Mouse (Mus musculus) layer of hippocampus, postnatal 25 days (tissue): ENCODE data around the gene Lcmt2. TPM values are rescaled to one million over a fixed set of nuclear protein-coding genes. Genes with fewer than 3 reads are reported as not detected.

Experiments used
- DNase-seq, 2 experiments: peaks; one replicate each; pipeline ENCODE4 v3.0.0; 2022; ENCODE audit warnings: mixed read lengths in 2 of 2, low spot score in 1 of 2; ENCODE audit errors: extremely low spot score in 1 of 2
- total RNA-seq, 2 experiments: library from RNA; stranded (reverse); gene quantifications; 2 replicates each; pipeline ENCODE4 v1.2.3; 2021

Gene Lcmt2
- 1 to 10 TPM; 7.7 to 9.2 TPM for total RNA-seq

DNA sequence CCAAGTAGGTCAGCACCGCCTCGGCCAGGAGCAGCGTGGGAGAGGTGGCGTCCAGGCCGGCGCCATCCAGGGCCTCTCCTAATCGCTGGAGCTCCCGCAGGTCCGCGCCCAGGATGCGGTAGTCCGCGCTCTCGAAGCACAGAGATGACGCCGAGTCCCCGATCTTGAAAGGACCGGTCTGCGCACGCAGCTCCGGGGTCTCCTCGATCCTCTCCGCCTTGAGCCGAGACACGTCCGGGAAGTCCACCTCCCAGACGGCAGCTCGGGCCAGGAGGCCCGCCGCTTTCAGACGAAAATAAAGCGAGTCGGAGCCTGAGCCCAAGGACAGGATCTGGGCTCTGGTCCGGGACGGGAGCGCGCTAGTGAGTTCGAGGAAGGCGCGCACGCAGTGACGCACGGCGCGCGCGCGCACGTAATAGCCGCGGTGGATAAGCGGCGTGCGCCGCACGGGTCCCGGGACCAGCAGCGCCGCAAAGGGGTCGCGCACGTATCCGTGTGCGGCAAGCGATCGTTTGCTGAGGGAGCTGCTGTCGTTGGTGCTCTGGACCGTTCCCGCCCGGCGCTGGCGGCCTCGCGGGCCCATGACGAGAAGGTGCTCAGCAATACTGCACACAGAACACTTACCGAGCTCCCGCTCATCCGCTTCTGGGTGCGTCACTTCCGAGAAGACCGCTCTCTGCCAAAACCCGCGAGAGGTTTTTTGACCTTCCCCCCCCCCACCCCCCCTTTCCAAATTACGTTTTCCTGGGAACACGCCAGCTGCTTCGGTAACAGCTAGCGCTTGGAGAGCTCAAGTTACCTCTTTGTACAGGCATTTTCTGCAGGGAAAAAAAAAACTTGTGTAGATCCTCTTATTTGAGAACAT lies at the start of gene Lcmt2, which contains the start of gene Adal:
Gene Lcmt2 (minus strand): TSS at position 636 of the 865 bp plus-strand sequence.
Gene Adal (plus strand): TSS at position 411 of the 865 bp plus-strand sequence.
- DNase-seq, result peak; percentile 84 to 94

DNA sequence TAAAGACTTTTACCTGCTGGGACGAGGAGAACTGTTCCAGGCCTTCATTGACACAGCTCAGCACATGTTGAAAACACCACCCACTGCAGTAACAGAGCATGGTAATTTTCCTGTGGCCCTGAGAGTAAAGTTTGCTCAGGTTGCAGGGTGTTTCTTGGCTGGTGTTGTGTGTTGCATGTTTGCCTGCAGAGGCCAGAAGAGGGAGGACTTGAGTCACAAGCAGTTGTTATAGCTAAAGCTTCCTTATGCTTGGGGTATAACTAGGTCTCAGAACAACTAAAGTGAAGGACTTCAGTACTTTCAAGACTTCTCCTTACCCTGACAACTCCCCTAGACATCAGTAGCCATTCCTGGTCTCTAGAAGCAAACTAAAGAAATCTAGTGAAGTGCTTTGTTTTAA lies 48.1 kb upstream of the Lcmt2 start:
- no peak for DNase-seq

DNA sequence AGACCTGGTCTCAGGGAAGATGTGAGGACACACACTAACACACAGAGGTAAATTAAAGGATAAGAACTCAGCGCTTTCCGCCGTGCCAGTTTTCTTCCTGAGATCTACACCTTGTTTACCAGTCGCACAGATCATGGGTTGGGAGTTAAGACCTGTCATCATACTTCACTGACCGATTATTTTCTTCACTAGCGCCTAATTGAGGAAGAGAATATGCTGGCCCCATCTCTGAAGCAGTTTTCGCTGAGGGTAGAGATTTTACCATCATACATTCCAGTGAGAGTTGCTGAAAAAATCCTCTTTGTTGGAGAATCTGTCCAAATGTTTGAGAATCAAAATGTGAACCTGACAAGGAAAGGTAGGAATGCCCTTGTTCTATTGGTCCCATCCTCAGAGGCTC lies 43.7 kb upstream of the Lcmt2 start:
- DNase-seq, result no peak

DNA sequence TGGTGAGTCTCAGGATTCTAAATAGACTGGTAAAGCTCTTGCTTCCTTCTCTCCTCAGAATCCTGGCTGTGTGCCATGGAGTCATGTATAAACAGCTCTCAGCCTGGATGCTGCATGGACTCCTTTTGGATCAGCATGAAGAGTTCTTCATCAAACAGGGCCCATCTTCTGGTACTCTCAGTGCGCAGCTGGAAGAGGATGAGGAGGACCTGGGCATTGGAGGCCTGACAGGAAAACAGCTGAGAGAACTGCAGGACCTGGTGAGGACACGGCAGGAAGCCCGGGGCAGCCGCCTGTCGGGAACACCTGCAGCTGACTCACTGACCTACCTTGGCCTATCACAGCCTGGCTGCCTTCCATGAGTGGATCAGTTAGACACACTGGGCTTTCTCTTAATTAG lies 43.0 kb upstream of the Lcmt2 start:
- no peak for DNase-seq

DNA sequence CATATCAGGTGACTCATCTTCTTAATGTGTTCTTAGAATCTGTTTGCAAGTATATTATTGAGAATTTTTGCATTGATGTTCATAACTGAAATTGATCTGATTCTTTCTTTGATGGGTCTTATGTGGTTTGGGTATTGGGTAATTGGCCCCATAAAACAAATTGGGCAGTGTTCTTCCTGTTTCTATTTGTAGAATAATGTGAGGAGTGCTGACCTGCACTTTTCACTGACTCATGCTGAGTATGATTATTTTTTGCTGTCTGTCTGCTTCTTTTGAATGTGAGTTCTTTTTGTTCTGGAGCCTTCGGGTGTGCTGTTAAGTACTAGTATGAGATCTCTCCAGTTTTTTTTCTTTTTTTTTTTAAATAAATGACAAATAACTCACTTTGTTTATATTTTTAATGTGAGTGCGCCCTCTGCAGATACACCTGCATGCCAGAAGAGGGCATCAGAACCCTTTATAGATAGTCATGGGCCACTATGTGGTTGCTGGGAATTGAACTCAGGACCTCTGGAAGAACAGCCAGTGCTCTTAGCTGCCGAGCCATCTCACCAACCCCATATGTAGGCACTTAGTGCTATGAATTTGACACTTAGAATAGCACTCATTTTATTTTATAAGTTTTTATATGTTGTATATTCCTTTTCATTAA lies 38.5 kb upstream of the Lcmt2 start:
- no peak for DNase-seq

DNA sequence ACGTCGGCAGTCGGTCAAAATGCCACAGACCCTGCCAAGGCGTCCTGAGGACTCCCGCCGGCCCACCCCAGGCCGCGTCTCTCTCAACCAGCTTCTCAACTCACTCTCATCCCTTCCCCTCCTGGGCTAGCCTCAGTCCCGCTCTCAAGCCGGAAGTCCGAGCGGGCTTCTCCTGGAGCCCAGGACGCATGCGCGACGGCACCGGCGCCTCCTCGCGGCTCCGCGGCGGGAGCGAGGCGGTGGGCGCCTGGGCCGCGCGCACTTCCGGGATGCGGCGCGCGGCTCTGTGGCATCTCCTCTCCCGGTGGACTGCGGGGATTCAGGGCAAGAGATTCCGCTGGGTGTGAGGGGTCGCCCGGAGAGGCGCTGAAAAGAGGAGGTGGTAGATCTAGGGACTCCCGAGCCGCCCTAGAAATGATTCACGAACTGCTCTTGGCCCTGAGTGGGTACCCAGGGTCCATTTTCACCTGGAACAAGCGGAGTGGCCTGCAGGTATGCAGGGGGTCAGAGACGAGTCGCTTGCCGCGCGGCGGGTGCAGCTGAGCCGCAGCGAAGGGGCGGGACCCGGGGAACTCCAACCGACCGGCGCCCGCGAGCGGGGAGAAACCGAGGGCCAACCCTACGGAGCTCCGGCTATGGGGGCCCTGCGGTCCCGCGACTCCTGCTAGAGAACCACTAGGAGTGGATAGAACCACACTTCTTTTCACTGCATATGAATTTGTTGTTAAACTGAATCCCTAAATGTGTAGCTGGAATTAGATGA lies 30.7 kb upstream of the Lcmt2 start, which contains the start of gene Zscan29:
Gene Zscan29 (minus strand): TSS at position 146 of the 763 bp plus-strand sequence.
- DNase-seq, result peak; percentile 77 to 79

DNA sequence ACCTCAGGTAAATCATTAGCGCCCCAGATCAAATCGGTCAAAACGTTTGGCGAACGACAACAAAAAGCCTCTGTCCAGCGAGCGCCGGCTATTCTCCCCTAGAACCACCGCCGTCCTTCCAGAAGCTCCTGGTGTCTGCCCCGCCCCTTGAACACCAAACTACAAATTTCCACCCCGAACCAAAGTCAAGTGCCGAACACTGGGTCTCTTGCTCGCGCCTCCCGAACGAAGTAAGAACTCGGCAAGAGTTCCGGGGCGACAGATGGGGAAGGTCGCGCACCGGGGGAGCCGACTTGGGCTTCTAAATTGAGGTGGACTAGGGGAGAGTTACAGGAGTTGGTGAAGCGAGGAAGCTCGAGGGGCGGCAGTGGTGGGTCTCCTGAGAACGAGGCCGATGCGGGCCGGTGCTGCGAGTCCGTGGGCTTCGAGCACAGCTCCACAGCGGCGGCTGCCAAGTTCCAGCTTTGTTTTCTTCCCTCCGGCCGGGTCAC lies 30.1 kb upstream of the Lcmt2 start, which contains the start of gene Tubgcp4:
Gene Tubgcp4 (plus strand): TSS at position 174 of the 491 bp plus-strand sequence.
- DNase-seq, result no peak

DNA sequence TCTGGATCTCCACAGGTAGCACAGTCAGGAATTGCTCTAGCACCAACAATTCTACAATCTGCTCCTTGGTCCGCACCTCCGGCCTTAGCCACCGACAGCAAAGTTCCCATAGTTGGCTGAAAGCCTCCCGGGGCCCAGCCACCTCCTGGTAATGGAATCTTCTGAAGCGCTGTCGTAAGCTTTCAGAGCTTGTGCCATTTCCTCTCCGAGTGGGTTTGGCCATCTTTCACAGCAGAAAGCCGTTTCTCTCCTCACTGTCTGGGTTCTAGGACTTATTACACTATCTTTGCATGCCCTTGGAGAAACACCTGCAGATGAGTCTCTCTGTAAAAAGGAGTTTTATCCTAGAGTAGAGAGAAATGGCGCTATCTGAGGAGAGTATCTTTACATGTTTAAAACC lies 29.4 kb upstream of the Lcmt2 start:
- DNase-seq, result no peak

DNA sequence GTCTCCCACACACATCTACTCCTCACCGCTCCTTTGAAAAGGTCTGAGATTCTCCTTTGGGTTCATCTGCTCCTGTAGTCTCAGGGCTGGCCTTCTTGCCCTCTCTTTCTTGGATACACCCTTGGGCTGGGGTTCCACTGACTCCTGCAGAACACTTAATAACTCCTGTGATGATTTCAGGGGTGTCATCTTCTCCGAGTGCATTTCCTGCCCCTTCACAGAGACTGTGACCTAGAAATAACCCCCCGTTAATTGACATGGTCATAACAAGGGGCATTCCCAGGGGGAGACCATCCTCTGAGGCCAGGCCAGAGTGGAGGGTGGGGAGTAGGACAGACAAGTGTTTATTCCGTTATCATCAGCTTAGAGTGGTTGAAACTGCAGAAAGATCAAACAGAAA lies 28.7 kb upstream of the Lcmt2 start:
- no peak for DNase-seq

DNA sequence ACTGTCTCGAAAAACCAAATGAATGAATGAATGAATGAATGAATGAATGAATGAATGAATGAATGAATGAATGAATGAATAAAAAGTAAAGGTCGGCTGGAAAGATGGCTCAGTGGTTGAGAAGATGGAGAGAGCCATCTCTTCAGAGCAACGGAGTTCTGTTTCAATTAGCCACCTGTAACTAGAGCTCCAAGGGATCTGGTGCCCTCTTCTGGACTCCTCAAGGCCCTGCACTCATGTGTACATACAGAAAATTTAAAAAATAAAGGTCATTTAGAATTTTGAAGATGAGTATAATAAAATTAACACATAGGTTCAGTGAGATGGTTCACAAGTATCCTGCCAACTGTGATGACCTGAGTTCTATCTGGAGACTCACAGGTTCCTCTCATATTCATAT lies 12.6 kb upstream of the Lcmt2 start:
- DNase-seq, result no peak

DNA sequence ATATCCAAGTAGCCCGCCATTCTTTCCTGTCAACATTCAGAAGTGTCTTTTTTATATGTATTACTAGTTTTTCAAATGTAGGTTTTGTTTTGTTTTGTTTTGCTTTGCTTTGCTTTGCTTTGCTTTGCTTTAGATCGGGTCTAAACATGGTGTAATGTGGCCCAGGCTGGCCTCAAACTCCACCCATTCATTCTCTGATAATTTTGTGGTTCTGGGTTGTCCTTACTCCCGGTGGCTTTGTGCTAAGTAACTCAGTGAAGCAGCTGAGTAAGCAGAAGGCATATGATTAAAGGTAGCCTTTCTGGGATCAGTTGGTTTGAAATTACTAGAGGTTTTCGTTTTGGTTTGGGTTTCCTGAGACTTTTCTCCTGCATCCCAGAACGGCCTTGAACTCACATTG lies 9.2 kb upstream of the Lcmt2 start:
- no peak for DNase-seq

DNA sequence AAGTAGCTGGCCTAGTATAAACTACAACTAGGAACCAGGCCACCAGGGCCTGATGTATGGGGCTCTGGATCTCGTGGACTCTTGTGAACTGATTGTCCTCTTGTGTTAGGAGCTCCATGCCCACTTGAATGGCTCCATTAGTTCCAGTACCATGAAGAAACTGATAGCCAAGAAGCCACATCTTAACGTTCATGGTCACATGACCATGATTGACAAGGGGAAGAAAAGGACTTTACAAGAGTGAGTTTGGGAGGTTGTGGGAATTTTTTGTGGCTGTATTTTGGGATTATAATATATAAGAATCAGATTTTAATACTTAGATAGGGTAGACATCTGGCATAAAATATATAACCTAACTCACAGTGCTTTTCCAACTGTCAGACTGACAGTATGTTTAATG lies 2.0 kb upstream of the Lcmt2 start:
- no peak for DNase-seq

DNA sequence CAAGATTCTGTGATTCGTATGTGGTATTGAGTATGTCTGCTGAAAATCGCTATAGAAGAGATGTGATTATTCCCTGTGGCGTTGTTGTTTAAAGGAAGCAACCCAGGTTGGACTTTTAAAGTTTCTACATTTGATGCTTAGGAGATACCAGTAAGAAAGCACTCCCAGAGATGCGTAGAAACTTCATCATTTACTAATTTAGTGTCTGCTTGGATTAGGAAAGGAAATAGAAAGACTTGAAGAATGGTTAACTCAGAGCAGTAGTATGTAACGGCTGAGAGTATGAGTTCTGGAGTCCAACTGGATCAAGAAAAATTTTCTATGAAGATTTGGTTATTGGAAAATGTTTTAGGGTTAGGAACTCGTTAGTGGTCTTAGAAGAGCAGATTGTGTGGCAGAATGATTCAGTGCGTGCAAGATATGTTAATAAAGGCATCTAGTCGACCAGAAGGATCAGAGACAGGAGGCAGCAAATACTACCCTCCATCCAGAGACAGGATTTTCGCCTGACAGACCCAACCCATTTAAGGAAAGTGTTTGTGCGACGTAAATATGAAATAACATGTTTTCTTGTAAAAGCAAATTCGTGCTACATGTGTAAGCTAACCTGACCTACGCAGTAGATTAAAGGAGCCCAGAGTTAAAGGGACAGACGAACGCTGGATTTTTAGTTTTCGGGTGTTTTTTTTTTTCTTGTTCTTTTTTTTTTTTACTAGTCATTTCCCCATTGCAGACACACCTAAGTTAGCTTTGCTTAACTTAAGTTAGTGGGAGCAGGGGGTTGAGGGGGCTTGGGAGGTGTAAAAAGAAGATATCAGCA lies 973 bp upstream of the Lcmt2 start:
- no peak for DNase-seq

DNA sequence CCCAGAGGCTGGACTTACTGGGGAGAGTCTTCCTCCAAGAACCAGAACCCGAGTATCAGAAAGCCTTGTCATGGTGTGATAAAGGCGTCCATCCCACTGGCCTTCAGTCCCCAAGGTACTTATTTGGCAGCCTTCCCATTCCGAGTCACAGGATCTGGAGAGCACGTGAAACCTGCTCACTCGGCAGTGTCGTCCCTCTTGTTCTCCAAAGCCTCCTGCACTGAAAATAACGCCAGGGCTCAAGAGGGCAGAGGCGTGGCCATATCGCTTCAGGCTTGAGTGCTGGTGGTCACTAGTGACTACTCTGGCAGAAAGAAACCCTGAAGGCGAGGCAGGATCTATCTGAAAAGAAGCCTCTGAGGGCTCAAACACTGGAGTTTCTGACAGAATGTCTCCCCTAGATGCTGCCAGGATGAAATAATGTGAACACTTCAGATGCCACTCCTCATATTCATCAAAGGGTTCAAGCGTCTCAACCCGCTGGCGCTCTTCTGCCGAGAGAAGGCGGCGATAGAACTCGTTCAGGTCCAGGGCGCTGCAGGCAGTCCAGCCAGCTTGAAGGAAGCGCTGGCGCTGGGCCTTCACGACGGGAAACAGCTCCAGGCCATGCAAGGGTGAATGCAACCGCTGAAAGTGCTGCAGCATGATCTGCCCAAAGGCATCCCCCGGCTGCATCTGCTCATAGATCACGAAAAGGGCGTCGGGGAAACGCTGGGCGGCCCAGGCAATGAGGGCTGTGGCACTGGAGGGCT lies 1.0 kb downstream of the Lcmt2 start:
- peak in 1 of 2 experiments; percentile 29 for DNase-seq

DNA sequence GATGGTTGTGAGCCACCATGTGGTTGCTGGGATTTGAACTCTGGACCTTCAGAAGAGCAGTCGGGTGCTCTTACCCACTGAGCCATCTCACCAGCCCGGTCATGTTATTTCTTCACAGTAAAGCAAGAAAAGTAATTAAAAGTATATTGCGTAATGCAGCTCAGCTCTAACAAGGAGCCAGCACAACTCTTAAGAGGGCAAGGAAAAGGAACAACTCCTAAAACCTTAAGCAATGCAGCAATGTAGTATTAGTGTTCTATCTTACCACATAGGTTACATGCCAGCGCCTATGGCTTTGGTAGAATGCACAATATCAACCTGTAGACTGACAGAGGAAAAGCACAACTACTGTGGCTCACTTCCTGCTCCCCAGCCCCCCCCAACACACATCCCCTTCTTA lies 3.1 kb downstream of the Lcmt2 start:
- DNase-seq, result no peak

DNA sequence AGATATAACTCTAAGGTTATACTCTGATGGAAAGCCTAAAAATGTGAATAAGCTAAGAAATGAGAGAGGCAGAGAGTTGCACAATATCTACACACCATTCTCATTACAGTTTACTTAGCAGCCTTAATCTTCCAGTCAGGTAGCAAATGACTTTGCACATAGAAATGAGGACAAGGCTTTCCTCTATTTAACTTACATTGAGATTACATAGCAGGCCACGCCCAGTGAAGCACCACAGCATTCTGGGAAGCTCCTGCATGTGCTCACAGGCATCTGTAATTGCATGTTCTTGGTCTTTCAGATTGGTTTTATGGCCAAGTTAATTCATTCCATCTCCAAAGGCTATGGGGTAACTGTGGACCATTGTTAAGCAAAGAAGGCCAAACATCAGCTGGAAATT lies 7.6 kb downstream of the Lcmt2 start:
- no peak for DNase-seq

DNA sequence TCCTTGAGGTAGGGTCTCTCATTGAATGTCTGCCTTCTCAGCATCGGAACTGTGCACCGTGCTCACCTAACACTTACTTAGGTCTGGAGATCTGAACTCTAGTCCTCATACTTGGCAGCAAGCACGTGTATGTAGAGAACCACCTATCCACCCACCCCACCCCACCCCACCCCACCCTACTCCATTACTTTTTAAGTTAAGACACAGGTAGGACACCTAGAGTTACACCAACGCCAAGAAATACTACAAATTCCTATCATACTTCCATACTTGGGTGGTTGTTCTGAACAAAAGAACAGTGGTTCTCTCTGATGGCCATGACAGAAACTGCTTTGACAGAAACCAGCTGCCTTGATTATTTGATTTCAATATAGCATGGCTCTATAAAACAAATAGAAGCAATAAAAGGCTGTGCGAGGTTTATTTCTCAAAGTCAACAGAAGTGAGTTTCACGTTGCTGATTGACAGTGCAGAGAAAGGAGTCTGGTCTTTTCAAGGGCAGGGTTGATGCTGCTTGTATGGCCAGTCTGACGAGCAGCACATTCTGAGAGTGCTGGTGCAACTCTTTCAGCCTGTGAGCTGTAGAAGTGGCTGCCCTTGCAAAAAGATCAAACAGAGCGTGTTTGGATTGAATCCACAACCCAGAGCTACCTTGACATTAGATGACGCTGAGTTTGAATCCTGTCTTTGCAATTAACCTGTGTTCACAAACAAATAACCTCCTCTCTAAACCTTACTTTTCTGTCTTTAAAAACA lies 11.4 kb downstream of the Lcmt2 start:
- no peak for DNase-seq

DNA sequence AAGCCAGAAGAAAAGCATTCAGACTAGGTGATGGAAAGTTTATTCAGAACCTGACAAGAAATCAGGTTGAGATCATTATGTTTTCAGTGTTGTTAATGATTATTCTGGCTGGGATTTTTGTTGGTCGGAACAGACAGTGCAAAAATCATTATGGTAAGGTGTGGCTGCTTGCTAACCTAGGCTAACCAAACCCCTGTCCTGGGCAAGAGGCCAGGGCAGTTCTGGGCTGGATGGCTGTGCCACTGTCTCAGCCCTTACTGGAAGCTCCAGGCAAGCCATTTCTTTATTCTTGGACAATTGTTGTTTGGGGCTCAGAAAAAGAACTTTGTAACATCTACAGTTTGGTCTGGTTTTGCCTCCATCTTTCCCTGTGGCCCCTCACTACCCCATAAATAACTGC lies 12.9 kb downstream of the Lcmt2 start:
- DNase-seq, result no peak
